Mouse (Mus musculus) kidney, adult 18-20 months (tissue): ENCODE measurements around the gene Grk1.

Experiments used
- DNase-seq: peaks from one replicate; pipeline ENCODE4 v3.0.0; 2021

Gene Grk1

GRCm38 (mm10) chr8:13430866-13431265 lies 26.0 kb downstream of the Grk1 start:
- no peak for DNase-seq

- no peak for DNase-seq
Observed at GRCm38 (mm10) chr8:13433130-13433529, 28.2 kb downstream of the Grk1 start.

- DNase-seq, result no peak
Observed at GRCm38 (mm10) chr8:13434889-13435288, 30.0 kb downstream of the Grk1 start, which contains the start of gene Tmem255b. Gene Tmem255b, plus strand, starts transcription at chr8:13435189.

GRCm38 (mm10) chr8:13436052-13436451 lies 31.2 kb downstream of the Grk1 start:
- no peak for DNase-seq

- no peak for DNase-seq
Observed at GRCm38 (mm10) chr8:13437531-13437930, 32.6 kb downstream of the Grk1 start.

- DNase-seq, result no peak
Observed at GRCm38 (mm10) chr8:13442152-13442551, 37.3 kb downstream of the Grk1 start.

GRCm38 (mm10) chr8:13446456-13446855 lies 41.6 kb downstream of the Grk1 start:
- DNase-seq, result no peak

GRCm38 (mm10) chr8:13448145-13448544 lies 43.3 kb downstream of the Grk1 start:
- no peak for DNase-seq

GRCm38 (mm10) chr8:13451747-13452277 lies 46.9 kb downstream of the Grk1 start:
- no peak for DNase-seq

GRCm38 (mm10) chr8:13454341-13455113 lies 49.6 kb downstream of the Grk1 start:
- no peak for DNase-seq

GRCm38 (mm10) chr8:13455295-13455694 lies 50.4 kb downstream of the Grk1 start:
- peak; percentile 85 for DNase-seq

GRCm38 (mm10) chr8:13459431-13459830 lies 54.5 kb downstream of the Grk1 start:
- no peak for DNase-seq

- peak; percentile 64 for DNase-seq
Observed at GRCm38 (mm10) chr8:13461085-13461765, 56.3 kb downstream of the Grk1 start.

- peak; percentile 84 for DNase-seq
Observed at GRCm38 (mm10) chr8:13461843-13462242, 57.0 kb downstream of the Grk1 start.

GRCm38 (mm10) chr8:13462392-13462791 lies 57.5 kb downstream of the Grk1 start:
- DNase-seq, result peak; percentile 95

GRCm38 (mm10) chr8:13465324-13465723 lies 60.4 kb downstream of the Grk1 start:
- DNase-seq, result no peak

- no peak for DNase-seq
Observed at GRCm38 (mm10) chr8:13466989-13467388, 62.1 kb downstream of the Grk1 start.

- no peak for DNase-seq
Observed at GRCm38 (mm10) chr8:13468737-13469136, 63.9 kb downstream of the Grk1 start.

GRCm38 (mm10) chr8:13471484-13471883 lies 66.6 kb downstream of the Grk1 start:
- DNase-seq, result no peak
